Mouse (Mus musculus): ENCODE results near the gene Skp2. TPM values are rescaled to one million over a fixed set of nuclear protein-coding genes. Genes with fewer than 3 reads are reported as not detected.

Gene Skp2
- polyA plus RNA-seq, 1 experiment from 2014 or later, result 11.6 TPM

- DNase-seq (ENCODE audit: low read depth, low spot score) (no peak), ATAC-seq (no peak)
- ChIA-PET CTCF (interaction anchor here (0.7 to 1.1 kb wide), 2 partner anchors 54 to 57 kb away, joined by 3 to 7 read pairs; no protein-coding TSS in a partner anchor), POLR2A (interaction anchor here (0.5 to 0.7 kb wide), 2 partner anchors 57 to 326 kb away, joined by 3 read pairs; no protein-coding TSS in a partner anchor)
- H3K27me3 ChIP-seq, result peaks cover 10% of the 10 kb centered on the region
- TF ChIP-seq CTCF (IDR thresholded peaks at IDR 0.05), result no peak
- in situ Hi-C loops (cut with MboI; ENCODE audit: low pct_unique_long_range_greater_than_20kb), result no loop called here
Measured at GRCm38 (mm10) chr15:9070353-9070752, 84.9 kb downstream of the Skp2 start.

- CTCF ChIA-PET, result interaction anchor here (0.9 to 1.5 kb wide), 2 partner anchors 10 to 12 kb away, joined by 3 to 5 read pairs; no protein-coding TSS in a partner anchor
- POLR2A ChIA-PET, result no interaction called here
- TF ChIP-seq CTCF (IDR thresholded peaks at IDR 0.05), result no peak
- in situ Hi-C loops (cut with MboI; ENCODE audit: low pct_unique_long_range_greater_than_20kb), result no loop called here
- peaks cover 22% of the 10 kb centered on the region for H3K27me3 ChIP-seq
- no peak for ATAC-seq
- no peak for DNase-seq (ENCODE audit: low read depth, low spot score)
Measured at GRCm38 (mm10) chr15:9068881-9069280, 86.3 kb downstream of the Skp2 start.

Other genes starting within 250 kb of the Skp2 start
- gene Ranbp3l, start 187.5 kb downstream of the Skp2 start, polyA plus RNA-seq (2021), result 7.7 TPM
- 35.9 TPM for gene Nadk2, start 84.2 kb downstream of the Skp2 start, polyA plus RNA-seq (2021)
- gene Lmbrd2, start 14.9 kb downstream of the Skp2 start, polyA plus RNA-seq (2021), result 23.2 TPM
- not detected for gene Ugt3a1, start 121.5 kb upstream of the Skp2 start, polyA plus RNA-seq (2021)
- gene Ugt3a2, start 180.1 kb upstream of the Skp2 start, polyA plus RNA-seq (2021), result not detected